Mouse (Mus musculus): ENCODE measurements around the gene Pheta1. TPM values are rescaled to one million over a fixed set of nuclear protein-coding genes. Genes with fewer than 3 reads are reported as not detected.
A peak's percentile ranks its signal among the peaks of the same experiment; 100 is the strongest.

Gene Pheta1
- polyA plus RNA-seq, 1 experiment from 2014 or later = 4.8 TPM

DNA sequence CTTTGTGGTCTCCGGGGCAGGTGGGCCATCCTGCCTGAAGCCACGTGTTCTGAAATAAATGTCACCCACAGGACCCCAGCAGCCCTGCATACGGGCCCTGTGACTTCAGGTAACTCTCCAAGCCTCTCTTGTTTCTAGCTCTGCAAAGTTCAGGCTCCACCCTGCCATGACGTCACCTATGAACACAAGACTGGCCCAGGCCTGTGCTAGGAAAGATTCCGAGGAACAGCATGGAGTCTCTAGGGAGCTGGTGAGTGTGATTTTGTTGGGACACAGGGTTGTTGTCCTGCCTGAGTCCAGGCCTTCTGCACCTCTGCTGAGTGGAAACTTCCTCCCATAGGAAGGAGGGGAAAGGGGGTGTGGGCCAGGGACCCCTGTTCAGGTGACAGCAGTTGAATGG is 19.2 kb downstream of the Pheta1 start:
- Histone ChIP-seq H3K9me3 (ENCODE audit: low read length) (no peaks in the 10 kb centered on the region), H3K9ac (replicated peaks) (no peak overlapping the region), H3K4me3 (ENCODE audit: low read depth, low read length) (no peak overlapping the region), H3K27ac (ENCODE audit: low read depth) (no peak overlapping the region), H3K36me3 (replicated peaks; ENCODE audit: insufficient read depth, low read length) (no peaks in the 10 kb centered on the region), H3K4me1 (ENCODE audit: insufficient read depth) (no peaks in the 10 kb centered on the region), H3K4me2 (ENCODE audit: low read depth, low read length) (no peak overlapping the region), H3K27me3 (ENCODE audit: insufficient read depth, low read length) (no peaks in the 10 kb centered on the region)
- WGBS (ENCODE audit: insufficient replicate concordance) = 59% methylated on average over 5 of the region's 5 CpGs
- ATAC-seq (no peak), DNase-seq (no peak)
- no peak for TF ChIP-seq CTCF (IDR thresholded peaks at IDR 0.05; ENCODE audit: low read depth)
- TF ChIP-seq EP300 (IDR thresholded peaks at IDR 0.05; ENCODE audit: low read depth) = no peak

DNA sequence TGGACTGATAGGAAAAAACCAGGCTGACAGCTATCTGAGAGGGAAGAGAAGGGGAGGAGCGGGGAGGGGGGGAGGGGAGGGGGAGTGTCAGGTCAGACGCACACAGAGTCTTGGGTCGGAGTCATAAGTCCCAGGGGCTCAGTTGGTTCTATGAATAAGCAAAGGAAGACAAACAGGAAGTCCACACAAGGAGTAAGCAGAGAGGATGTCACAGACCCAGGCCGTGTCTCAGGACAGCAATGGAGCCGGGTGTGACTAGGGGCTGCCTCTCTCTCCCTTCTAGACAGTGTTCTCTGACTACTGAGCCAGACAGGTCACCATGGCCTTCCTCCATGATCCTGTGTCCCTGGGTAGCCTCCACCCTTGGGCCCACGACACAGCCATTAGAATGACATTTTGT is 22.0 kb downstream of the Pheta1 start:
- Histone ChIP-seq H3K4me1 (ENCODE audit: insufficient read depth) (no peaks in the 10 kb centered on the region), H3K4me3 (ENCODE audit: low read depth, low read length) (no peak overlapping the region), H3K27me3 (ENCODE audit: insufficient read depth, low read length) (no peaks in the 10 kb centered on the region), H3K36me3 (replicated peaks; ENCODE audit: insufficient read depth, low read length) (no peaks in the 10 kb centered on the region), H3K4me2 (ENCODE audit: low read depth, low read length) (no peak overlapping the region), H3K9ac (replicated peaks) (no peak overlapping the region), H3K27ac (ENCODE audit: low read depth) (no peak overlapping the region), H3K9me3 (ENCODE audit: low read length) (no peaks in the 10 kb centered on the region)
- TF ChIP-seq EP300 (IDR thresholded peaks at IDR 0.05; ENCODE audit: low read depth) (no peak), CTCF (IDR thresholded peaks at IDR 0.05; ENCODE audit: low read depth) (no peak)
- 50% methylated on average over 6 of the region's 6 CpGs for WGBS (ENCODE audit: insufficient replicate concordance)
- peak; percentile 26; the same call in 1 of the 2 replicates for ATAC-seq
- no peak for DNase-seq

- 84% methylated on average over 13 of the region's 13 CpGs for WGBS (ENCODE audit: insufficient replicate concordance)
Measured at GRCm38 (mm10) chr5:121871515-121872030, 22.8 kb downstream of the Pheta1 start.

DNA sequence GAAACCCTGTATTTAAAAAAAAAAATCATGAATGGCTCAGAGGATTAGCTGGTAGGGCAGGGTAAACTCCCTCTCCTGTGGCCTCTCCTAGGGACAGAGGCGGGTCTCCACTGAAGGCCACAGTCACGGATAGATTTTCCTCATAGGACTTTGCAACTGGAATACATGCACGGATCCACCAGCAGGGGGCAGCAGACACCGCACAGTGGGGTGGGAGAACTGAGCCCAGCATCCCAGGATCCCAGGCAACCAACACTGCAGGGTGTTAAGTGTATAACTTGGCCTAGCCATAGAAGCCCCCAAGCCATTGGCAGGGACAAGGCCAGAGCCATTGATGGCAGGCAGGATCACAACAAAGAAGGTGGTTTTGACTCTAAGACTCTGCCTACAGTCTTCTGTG is 23.4 kb downstream of the Pheta1 start:
- H3K4me2 ChIP-seq (ENCODE audit: low read depth, low read length) = no peak overlapping the region
- H3K9me3 ChIP-seq (ENCODE audit: low read length) = no peaks in the 10 kb centered on the region
- H3K27me3 ChIP-seq (ENCODE audit: insufficient read depth, low read length) = no peaks in the 10 kb centered on the region
- peak; percentile 83 for DNase-seq
- peak; percentile 43; the same call in 1 of the 2 replicates for ATAC-seq
- H3K9ac ChIP-seq (replicated peaks) = no peak overlapping the region
- no peak overlapping the region for H3K27ac ChIP-seq (ENCODE audit: low read depth)
- no peaks in the 10 kb centered on the region for H3K36me3 ChIP-seq (replicated peaks; ENCODE audit: insufficient read depth, low read length)
- TF ChIP-seq EP300 (IDR thresholded peaks at IDR 0.05; ENCODE audit: low read depth) = no peak
- peak; percentile 95 for TF ChIP-seq CTCF (IDR thresholded peaks at IDR 0.05; ENCODE audit: low read depth)
- no peaks in the 10 kb centered on the region for H3K4me1 ChIP-seq (ENCODE audit: insufficient read depth)
- 25% methylated on average over 4 of the region's 4 CpGs for WGBS (ENCODE audit: insufficient replicate concordance)
- no peak overlapping the region for H3K4me3 ChIP-seq (ENCODE audit: low read depth, low read length)

More at GRCm38 (mm10) chr5:121871515-121872030, 22.8 kb downstream of the Pheta1 start:
- Histone ChIP-seq H3K4me3 (ENCODE audit: low read depth, low read length) (no peak overlapping the region), H3K4me1 (ENCODE audit: insufficient read depth) (no peaks in the 10 kb centered on the region), H3K4me2 (ENCODE audit: low read depth, low read length) (no peak overlapping the region), H3K27ac (ENCODE audit: low read depth) (no peak overlapping the region), H3K9ac (replicated peaks) (no peak overlapping the region), H3K9me3 (ENCODE audit: low read length) (no peaks in the 10 kb centered on the region), H3K36me3 (replicated peaks; ENCODE audit: insufficient read depth, low read length) (no peaks in the 10 kb centered on the region), H3K27me3 (ENCODE audit: insufficient read depth, low read length) (no peaks in the 10 kb centered on the region)
- ATAC-seq (no peak), DNase-seq (no peak)
- no peak for TF ChIP-seq CTCF (IDR thresholded peaks at IDR 0.05; ENCODE audit: low read depth)
- no peak for TF ChIP-seq EP300 (IDR thresholded peaks at IDR 0.05; ENCODE audit: low read depth)

GRCm38 (mm10) chr5:121875041-121875440 is 26.3 kb downstream of the Pheta1 start:
- ATAC-seq (no peak), DNase-seq (no peak)
- no peaks in the 10 kb centered on the region for H3K9me3 ChIP-seq (ENCODE audit: low read length)
- no peak for TF ChIP-seq EP300 (IDR thresholded peaks at IDR 0.05; ENCODE audit: low read depth)
- TF ChIP-seq CTCF (IDR thresholded peaks at IDR 0.05; ENCODE audit: low read depth) = no peak
- 0 out of 2 replicates have a peak, but pooled peaks cover 3% of the 10 kb centered on the region for H3K36me3 ChIP-seq (replicated peaks; ENCODE audit: insufficient read depth, low read length)
- no peak overlapping the region for H3K9ac ChIP-seq (replicated peaks)
- no peaks in the 10 kb centered on the region for H3K4me1 ChIP-seq (ENCODE audit: insufficient read depth)
- no peaks in the 10 kb centered on the region for H3K27me3 ChIP-seq (ENCODE audit: insufficient read depth, low read length)
- no peak overlapping the region for H3K4me2 ChIP-seq (ENCODE audit: low read depth, low read length)
- H3K4me3 ChIP-seq (ENCODE audit: low read depth, low read length) = no peak overlapping the region
- 85% methylated on average over 12 of the region's 12 CpGs for WGBS (ENCODE audit: insufficient replicate concordance)
- no peak overlapping the region for H3K27ac ChIP-seq (ENCODE audit: low read depth)

GRCm38 (mm10) chr5:121876901-121877300 is 28.1 kb downstream of the Pheta1 start:
- H3K27ac ChIP-seq (ENCODE audit: low read depth) = no peak overlapping the region
- no peaks in the 10 kb centered on the region for H3K27me3 ChIP-seq (ENCODE audit: insufficient read depth, low read length)
- WGBS (ENCODE audit: insufficient replicate concordance) = 80% methylated on average over 12 of the region's 12 CpGs
- no peak overlapping the region for H3K4me3 ChIP-seq (ENCODE audit: low read depth, low read length)
- H3K4me1 ChIP-seq (ENCODE audit: insufficient read depth) = no peaks in the 10 kb centered on the region
- TF ChIP-seq CTCF (IDR thresholded peaks at IDR 0.05; ENCODE audit: low read depth) (no peak), EP300 (IDR thresholded peaks at IDR 0.05; ENCODE audit: low read depth) (no peak)
- no peak overlapping the region for H3K9ac ChIP-seq (replicated peaks)
- ATAC-seq (no peak), DNase-seq (no peak)
- no peaks in the 10 kb centered on the region for H3K9me3 ChIP-seq (ENCODE audit: low read length)
- H3K36me3 ChIP-seq (replicated peaks; ENCODE audit: insufficient read depth, low read length) = 0 out of 2 replicates have a peak, but pooled peaks cover 3% of the 10 kb centered on the region
- no peak overlapping the region for H3K4me2 ChIP-seq (ENCODE audit: low read depth, low read length)
